Mouse (Mus musculus): ENCODE data around the gene Ddx42.
"Not testable (repeated sequence)": the region's sequence is repeated elsewhere in the genome, so short reads cannot be mapped to it uniquely, and the experiment has no call there.

The Ddx42 gene

DNA sequence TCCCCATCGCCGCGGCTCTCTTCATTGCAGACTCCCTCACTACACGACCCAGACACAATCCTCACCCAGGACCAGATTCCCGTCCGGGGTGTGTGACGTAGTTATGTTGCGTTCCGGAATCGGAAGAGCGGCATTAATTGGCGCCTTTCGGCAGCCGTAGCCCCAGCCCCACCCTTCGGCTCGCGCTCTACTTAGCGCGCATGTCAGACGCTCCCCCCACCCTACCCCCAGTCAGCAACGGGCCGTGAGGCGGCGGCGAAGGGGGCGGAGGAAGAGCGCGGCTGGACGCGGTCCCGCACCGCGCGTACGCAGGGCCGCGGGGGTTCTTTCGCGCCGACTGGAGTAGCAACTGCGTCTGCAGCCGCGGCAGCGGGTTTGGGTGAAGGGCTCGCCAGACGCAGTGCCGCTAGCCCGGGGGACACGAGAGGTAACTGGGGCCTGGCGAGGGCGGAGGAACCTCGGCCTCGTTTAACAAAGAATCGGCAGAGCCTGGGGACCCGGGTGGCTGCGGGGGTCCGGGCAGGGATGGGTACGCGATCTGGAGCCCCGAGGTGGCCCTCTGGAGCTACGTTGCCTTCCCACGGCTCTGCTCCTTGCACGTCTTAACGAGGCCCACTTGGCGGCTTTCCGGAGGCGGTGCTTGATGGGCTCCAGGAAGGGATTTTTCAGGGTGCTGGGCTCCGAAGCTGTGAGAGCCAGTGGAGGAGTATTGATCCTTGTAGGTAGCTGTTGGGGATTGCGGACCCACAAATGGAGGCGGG, at the start of gene Ddx42:
Ddx42 (plus strand) TSS at position 197 of the 761 bp plus-strand sequence.
- peak; percentile 89 for ATAC-seq (ENCODE audit: low TSS enrichment)

DNA sequence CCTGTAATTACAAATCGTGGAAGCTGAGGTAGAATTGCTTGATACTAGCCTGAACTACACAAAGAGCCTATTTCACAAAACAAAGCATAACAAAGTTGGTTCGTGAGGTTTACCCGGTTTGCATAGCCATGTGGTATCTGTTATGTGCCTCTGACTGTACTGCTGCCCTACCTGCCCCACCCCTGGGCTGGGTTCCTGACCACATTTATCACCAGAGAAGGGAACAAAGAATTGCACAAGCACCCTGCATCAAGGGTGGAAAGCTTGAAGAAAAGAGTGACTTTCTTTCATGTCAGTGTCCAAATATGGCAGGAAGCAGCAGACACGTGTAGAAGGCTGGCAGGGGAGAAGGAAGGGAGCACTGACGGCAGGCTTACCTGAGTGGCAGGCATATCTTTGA, 49.3 kb upstream of the Ddx42 start:
- no peak for ATAC-seq (ENCODE audit: low TSS enrichment)

DNA sequence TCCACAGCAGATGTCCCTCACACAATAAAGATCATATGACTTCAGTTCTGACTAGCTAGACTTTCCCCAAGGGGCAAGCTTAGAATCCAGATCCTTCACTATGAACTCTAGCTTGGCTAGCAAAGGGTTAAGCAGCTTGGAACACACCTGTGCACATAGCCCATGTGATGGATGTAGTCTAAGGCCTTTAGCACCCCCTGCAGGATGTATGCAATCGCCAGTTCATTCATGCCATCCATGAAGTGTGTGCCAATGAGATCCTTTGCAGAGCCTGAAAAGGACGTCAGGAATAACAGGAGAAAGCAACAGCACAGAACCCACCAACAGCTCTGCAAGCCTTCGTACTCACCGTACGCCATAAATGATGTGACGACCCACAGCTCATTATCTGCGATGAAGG, 45.9 kb upstream of the Ddx42 start:
- ATAC-seq (ENCODE audit: low TSS enrichment) = no peak

- ATAC-seq (ENCODE audit: low TSS enrichment) = no peak
These were observed 43.5 kb upstream of the Ddx42 start for GRCm38 (mm10) chr11:106173228-106173627.

- no peak for ATAC-seq (ENCODE audit: low TSS enrichment)
These were observed 42.4 kb upstream of the Ddx42 start for GRCm38 (mm10) chr11:106174372-106174771.

- no peak; the same call in 1 of the 2 replicates for ATAC-seq (ENCODE audit: low TSS enrichment)
These were observed 41.6 kb upstream of the Ddx42 start for GRCm38 (mm10) chr11:106175081-106175480.

GRCm38 (mm10) chr11:106176372-106176771, 40.4 kb upstream of the Ddx42 start:
- no peak for ATAC-seq (ENCODE audit: low TSS enrichment)

DNA sequence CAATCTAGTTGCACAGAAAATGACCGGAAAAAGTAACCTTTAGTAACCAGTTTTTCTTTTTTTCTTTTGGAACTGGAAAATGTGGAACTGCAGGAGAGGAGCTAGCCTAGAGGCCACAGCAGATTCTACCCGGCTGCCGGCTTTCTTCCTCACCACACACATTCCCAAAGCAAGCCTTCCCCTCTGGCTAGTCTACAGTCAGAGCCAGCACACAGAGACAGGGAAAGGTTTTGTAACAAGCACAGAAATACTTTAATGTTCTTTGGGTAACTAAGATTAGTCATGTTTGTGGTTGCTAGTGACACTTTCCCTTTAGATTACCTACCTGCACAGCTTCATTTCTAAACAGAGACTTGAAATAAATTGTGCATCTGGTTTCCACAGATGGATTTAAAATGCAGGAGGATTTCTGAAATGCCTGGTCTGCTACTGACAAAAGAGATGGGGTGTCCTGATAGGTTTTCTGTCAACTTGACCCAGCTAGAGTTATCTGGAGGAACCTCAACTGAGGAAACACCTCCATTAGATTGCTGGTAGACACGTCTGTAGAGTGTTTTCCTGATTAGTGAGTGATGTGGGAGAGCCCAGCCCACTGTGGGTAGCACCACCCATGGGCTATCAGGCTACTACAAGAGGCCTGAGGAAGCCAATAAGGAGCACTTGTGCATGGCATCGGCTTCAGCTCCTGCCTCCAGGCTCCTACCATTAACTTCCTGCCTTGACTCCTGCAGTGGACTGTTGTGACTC, 38.5 kb upstream of the Ddx42 start:
- peak; percentile 62 for ATAC-seq (ENCODE audit: low TSS enrichment)

DNA sequence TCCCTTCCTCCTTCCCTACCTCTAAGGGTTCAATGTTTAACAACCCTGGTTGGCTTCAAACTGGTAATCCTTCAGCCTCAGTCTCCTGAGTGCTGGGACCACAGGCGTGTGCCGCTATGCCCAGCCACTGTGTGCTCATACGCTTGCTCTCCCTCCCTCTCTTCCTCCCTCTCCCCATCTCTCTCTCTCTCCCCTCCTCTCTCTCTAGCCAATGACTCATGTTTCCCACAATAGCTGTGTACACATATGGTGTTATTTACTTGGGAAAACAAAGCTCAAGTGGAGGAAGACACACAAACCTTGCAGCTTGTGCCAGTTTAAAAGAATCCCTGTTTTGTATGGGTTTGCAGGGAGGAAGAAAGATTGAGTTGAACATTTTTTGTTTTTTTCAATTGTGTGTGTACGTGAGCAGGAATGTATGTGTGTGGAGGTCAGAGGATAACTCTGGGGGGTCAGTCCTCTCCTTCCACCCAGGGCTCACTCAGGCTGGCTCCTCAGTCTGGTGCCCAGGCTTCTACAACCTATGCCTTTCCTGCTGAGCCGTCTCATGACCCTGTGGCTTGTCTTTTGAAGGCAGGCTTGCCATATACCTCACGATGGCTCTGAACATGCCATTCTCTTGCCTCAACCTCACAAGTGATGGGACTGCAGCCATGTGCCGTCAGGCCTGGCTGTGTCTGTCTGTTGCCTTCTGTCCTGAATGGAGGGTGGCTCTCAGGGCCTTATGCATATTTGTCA, 36.8 kb upstream of the Ddx42 start:
- peak; percentile 75 for ATAC-seq (ENCODE audit: low TSS enrichment)

- no peak for ATAC-seq (ENCODE audit: low TSS enrichment)
These were observed 36.3 kb upstream of the Ddx42 start for GRCm38 (mm10) chr11:106180449-106180801.

DNA sequence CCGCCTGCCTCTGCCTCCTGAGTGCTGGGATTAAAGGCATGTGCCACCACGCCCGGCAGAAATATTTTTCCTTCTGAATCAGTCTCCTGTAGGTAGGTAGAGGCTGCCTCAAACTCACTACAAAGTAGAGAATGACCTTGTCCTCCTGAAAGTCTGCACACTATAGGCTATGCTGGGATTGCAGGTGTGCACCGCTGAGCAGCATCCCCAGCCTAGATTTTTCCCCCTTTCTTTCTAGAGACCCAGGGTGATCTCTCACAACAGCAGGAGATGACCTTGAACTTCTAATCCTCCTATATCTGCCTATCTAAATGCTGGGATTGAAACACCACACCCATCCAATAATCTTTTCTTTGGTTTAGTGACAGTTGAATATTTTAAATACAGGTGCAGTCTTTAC, 29.4 kb upstream of the Ddx42 start:
- ATAC-seq (ENCODE audit: low TSS enrichment) = no peak

- ATAC-seq (ENCODE audit: low TSS enrichment) = no peak
These were observed 25.0 kb upstream of the Ddx42 start for GRCm38 (mm10) chr11:106191716-106192115.

- no peak for ATAC-seq (ENCODE audit: low TSS enrichment)
These were observed 24.5 kb upstream of the Ddx42 start for GRCm38 (mm10) chr11:106192241-106192640.

DNA sequence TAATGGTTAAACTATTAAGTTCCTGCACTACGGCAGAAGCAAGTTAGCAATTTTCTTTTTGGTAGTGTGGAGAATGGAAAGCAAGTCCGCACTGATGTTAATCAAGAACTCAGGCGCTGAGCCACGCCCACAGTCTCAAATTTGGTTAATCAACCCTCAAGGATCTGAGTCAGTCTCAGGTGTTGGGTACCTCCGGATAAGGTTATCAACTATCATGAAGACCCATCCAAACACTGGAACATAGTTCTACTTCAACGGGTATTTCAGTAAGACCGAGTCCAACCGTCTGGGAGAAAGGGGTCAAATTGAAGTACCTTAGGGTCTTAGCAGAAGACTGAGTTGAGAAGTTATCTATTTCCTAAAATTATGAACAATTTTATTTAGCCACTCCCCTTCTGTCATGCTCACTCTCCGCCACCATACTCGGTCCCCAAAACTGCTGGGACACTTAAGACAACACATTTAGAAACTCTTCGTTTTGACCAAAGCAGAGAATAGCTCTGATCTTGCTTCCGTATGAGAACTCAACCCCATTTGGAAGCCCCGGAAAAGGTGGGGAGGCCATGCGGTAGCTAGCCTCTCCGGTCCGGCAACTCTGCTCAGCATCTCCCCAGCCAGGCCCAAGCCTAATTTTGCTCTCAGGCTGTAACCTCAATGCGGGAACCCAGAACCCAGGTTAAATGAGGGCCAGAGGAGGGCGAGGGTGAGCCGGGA, 23.9 kb upstream of the Ddx42 start:
- peak; percentile 45; the same call in 1 of the 2 replicates for ATAC-seq (ENCODE audit: low TSS enrichment)

- ATAC-seq (ENCODE audit: low TSS enrichment) = peak; percentile 95
These were observed 23.2 kb upstream of the Ddx42 start for GRCm38 (mm10) chr11:106193371-106194154.

- no peak for ATAC-seq (ENCODE audit: low TSS enrichment)
These were observed 22.6 kb upstream of the Ddx42 start for GRCm38 (mm10) chr11:106194155-106194541.

- ATAC-seq (ENCODE audit: low TSS enrichment) = no peak
These were observed 21.8 kb upstream of the Ddx42 start for GRCm38 (mm10) chr11:106194891-106195290.

DNA sequence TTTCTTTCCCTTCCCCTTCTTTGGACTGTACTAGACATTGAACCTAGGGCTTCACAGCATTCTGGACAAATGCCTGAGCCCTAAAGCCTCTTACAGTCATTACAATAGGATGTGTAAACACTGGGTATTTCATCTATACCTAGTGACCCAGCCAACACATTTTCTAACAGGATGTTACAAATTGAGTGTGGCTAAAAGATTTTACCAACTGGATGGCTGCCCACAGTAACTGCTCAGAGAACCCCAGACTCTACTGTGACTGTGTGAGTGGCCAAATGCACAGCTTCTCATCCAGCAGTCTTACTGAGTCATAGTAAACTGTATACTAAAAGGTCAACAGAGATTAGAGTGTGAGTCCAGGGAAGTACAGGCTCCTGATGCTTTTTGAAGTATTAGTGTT, 21.4 kb upstream of the Ddx42 start:
- ATAC-seq (ENCODE audit: low TSS enrichment) = no peak

- no peak for ATAC-seq (ENCODE audit: low TSS enrichment)
These were observed 18.4 kb upstream of the Ddx42 start for GRCm38 (mm10) chr11:106198277-106198676.

- ATAC-seq (ENCODE audit: low TSS enrichment) = not testable (repeated sequence)
These were observed 16.7 kb upstream of the Ddx42 start for GRCm38 (mm10) chr11:106199997-106200396.

GRCm38 (mm10) chr11:106200756-106201155, 16.0 kb upstream of the Ddx42 start:
- no peak for ATAC-seq (ENCODE audit: low TSS enrichment)
